ENCODE assay signal across 9 mouse cellular contexts in the genomic region with DNA sequence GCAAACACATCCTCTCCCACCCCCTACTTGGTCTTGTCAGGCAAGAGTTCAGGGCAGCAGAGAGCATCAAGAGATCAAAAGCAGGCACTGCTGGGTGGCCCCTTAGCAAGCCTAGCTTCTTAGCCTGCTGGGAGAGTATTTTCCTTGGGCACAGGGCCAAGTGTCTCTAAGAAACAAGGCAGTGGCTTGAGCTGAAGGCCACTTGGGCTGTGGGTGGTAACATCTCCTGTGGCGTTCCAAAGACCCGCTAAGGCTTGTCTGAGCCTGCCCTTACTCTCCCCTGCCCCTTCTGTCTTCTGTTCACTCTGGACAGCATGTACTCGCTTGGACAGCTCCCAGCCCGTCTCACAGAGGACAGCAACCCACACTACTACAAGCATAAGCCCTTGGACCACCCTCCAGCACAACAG. TPM values are rescaled to one million over a fixed set of nuclear protein-coding genes. Genes with fewer than 3 reads are reported as not detected.
DNase-seq lines count a peak whose midpoint lies in the region; ATAC-seq lines count a peak whose summit lies in the region.
"Had no signal": no experiment of that assay in that cellular context is flagged by ENCODE, and none has a peak within 500 bp of the region (broad histone marks: within the 10 kb centered on the region; RNA-seq: fewer than 3 reads in every experiment).

No protein-coding gene starts in this region.

- no peaks in the 10 kb centered on the region for H3K27me3 ChIP-seq in heart, embryonic 12.5 days (replicated peaks)
- H3K27me3 ChIP-seq in embryonic facial prominence, embryonic 14.5 days (replicated peaks; ENCODE audit: control insufficient read depth, insufficient read depth, low read length): no peaks in the 10 kb centered on the region
- H3K27me3 ChIP-seq in limb, embryonic 10.5 days (ENCODE audit: low read depth, poor library complexity, severe bottlenecking): no peaks in the 10 kb centered on the region
- no peaks in the 10 kb centered on the region for H3K27me3 ChIP-seq in neural tube, embryonic 15.5 days (replicated peaks)
- H3K27me3 ChIP-seq: megakaryocyte, embryonic 14.5 days had no signal

- no peaks in the 10 kb centered on the region for H3K9me3 ChIP-seq in heart, embryonic 12.5 days (replicated peaks)
- no peaks in the 10 kb centered on the region for H3K9me3 ChIP-seq in embryonic facial prominence, embryonic 14.5 days (ENCODE audit: control insufficient read depth, low read length)
- no peaks in the 10 kb centered on the region for H3K9me3 ChIP-seq in limb, embryonic 10.5 days (replicated peaks)
- H3K9me3 ChIP-seq in neural tube, embryonic 15.5 days (replicated peaks): no peaks in the 10 kb centered on the region
- H3K9me3 ChIP-seq: megakaryocyte, embryonic 14.5 days had no signal

- H3K36me3 ChIP-seq in heart, embryonic 12.5 days: peaks cover 36% of the 10 kb centered on the region
- peaks cover 13% of the 10 kb centered on the region for H3K36me3 ChIP-seq in embryonic facial prominence, embryonic 14.5 days (ENCODE audit: control insufficient read depth, insufficient read depth, low read length)
- peaks cover 22% of the 10 kb centered on the region for H3K36me3 ChIP-seq in limb, embryonic 10.5 days
- H3K36me3 ChIP-seq in neural tube, embryonic 15.5 days: no peaks in the 10 kb centered on the region

- peak overlapping the region; percentile 25; the same call in 1 of the 2 replicates for H3K27ac ChIP-seq in heart, embryonic 12.5 days (ENCODE audit: poor library complexity, severe bottlenecking)
- H3K27ac ChIP-seq in embryonic facial prominence, embryonic 14.5 days (replicated peaks; ENCODE audit: low read depth, low read length): no peak overlapping the region
- peak overlapping the region; percentile 57 for H3K27ac ChIP-seq in limb, embryonic 10.5 days
- peak overlapping the region; percentile 37; the same call in 1 of the 2 replicates for H3K27ac ChIP-seq in neural tube, embryonic 15.5 days (replicated peaks)

- H3K4me1 ChIP-seq in heart, embryonic 12.5 days (replicated peaks): peaks cover 11% of the 10 kb centered on the region
- peaks cover 26% of the 10 kb centered on the region for H3K4me1 ChIP-seq in embryonic facial prominence, embryonic 14.5 days (ENCODE audit: control insufficient read depth, insufficient read depth, low read length)
- H3K4me1 ChIP-seq in limb, embryonic 10.5 days: peaks cover 50% of the 10 kb centered on the region
- H3K4me1 ChIP-seq in neural tube, embryonic 15.5 days: peaks cover 25% of the 10 kb centered on the region

- no peak overlapping the region for H3K4me2 ChIP-seq in heart, embryonic 12.5 days
- H3K4me2 ChIP-seq in embryonic facial prominence, embryonic 14.5 days (ENCODE audit: low read depth, low read length): no peak overlapping the region
- H3K4me2 ChIP-seq in neural tube, embryonic 15.5 days: no peak overlapping the region

- 15% methylated on average over 4 of the region's 4 CpGs for WGBS in heart, embryonic 12.5 days
- 9% methylated on average over 4 of the region's 4 CpGs for WGBS in embryonic facial prominence, embryonic 14.5 days
- 12% methylated on average over 4 of the region's 4 CpGs for WGBS in limb, embryonic 10.5 days
- 36% methylated on average over 4 of the region's 4 CpGs for WGBS in neural tube, embryonic 15.5 days

- no peak overlapping the region for H3K9ac ChIP-seq in heart, embryonic 12.5 days
- no peak overlapping the region for H3K9ac ChIP-seq in embryonic facial prominence, embryonic 14.5 days (ENCODE audit: low read depth, low read length)
- no peak overlapping the region for H3K9ac ChIP-seq in neural tube, embryonic 15.5 days (replicated peaks)

- ATAC-seq in heart, embryonic 12.5 days (ENCODE audit: insufficient number of reproducible peaks, low FRiP score): peak; percentile 48
- ATAC-seq in embryonic facial prominence, embryonic 14.5 days (ENCODE audit: low read depth): peak; percentile 78
- peak; percentile 57 for ATAC-seq in neural tube, embryonic 15.5 days (ENCODE audit: low FRiP score)

- DNase-seq in heart, adult 8-10 months (ENCODE audit: low spot score): no peak
- peak; percentile 30 for DNase-seq in NIH3T3 (ENCODE audit: low read depth)
- DNase-seq in embryonic facial prominence, embryonic 14.5 days (ENCODE audit: low spot score): peak; percentile 82
- DNase-seq in limb, embryonic 10.5 days (ENCODE audit: low spot score): peak; percentile 38
- DNase-seq in spleen, adult 18-20 months: no peak
- no peak for DNase-seq in gastrocnemius, postnatal 10 days

- H3K4me3 ChIP-seq in heart, embryonic 12.5 days: no peak overlapping the region
- H3K4me3 ChIP-seq in embryonic facial prominence, embryonic 14.5 days (ENCODE audit: low read depth, low read length): no peak overlapping the region
- H3K4me3 ChIP-seq in limb, embryonic 10.5 days: no peak overlapping the region
- no peak overlapping the region for H3K4me3 ChIP-seq in neural tube, embryonic 15.5 days (replicated peaks)
- H3K4me3 ChIP-seq: megakaryocyte, embryonic 14.5 days had no signal

RNA-seq across cellular contexts. Expression of gene Traf3ip2, which starts 28.1 kb away (rescaled TPM):
- polyA plus RNA-seq in heart, embryonic 12.5 days (2016; fragmentation: Nextera tagmentation; extraction: Ambion mirVana): 10.9 and 11.7 TPM in 2 replicates
- 1 to 10 TPM; 5.3 to 7.3 (median 6.0) TPM for total RNA-seq in heart, adult 8-10 months (2022)
- polyA plus RNA-seq in embryonic facial prominence, embryonic 14.5 days (2014; fragmentation: Nextera tagmentation; extraction: Ambion mirVana): 12.5 and 12.9 TPM in 2 replicates
- polyA plus RNA-seq in limb, embryonic 10.5 days (2016; fragmentation: Nextera tagmentation; extraction: Ambion mirVana): 7.2 and 8.7 TPM in 2 replicates
- polyA plus RNA-seq in neural tube, embryonic 15.5 days (2015; fragmentation: Nextera tagmentation; extraction: Ambion mirVana): 3.8 and 9.4 TPM in 2 replicates
- total RNA-seq in gastrocnemius, postnatal 10 days (2021): 1 to 10 TPM; 5.9 to 6.0 TPM

Comparison
In these comparisons a context has a peak if more than half of its experiments do, and no peak if none do; other contexts are left out.
1. DNase-seq: peak in NIH3T3 (single experiment), embryonic facial prominence, embryonic 14.5 days (single experiment) and limb, embryonic 10.5 days (single experiment); none in heart, adult 8-10 months (single experiment), spleen, adult 18-20 months (0 of 2) and gastrocnemius, postnatal 10 days (single experiment).
2. Peak in every context shown above with its lines, with median percentiles within 50 percentile points of each other: ATAC-seq.